Mouse (Mus musculus) limb, embryonic 14.5 days (tissue): ENCODE results near the gene Six2. TPM values are rescaled to one million over a fixed set of nuclear protein-coding genes. Genes with fewer than 3 reads are reported as not detected.

Experiments used
- ATAC-seq: fragments of 200-750 bp; cut with Nextera tagmentation; 2 replicates; pipeline ENCODE4 v1.8.0; 2017; ENCODE audit warnings: low read depth, moderate number of reproducible peaks, moderate TSS enrichment; ENCODE audit not compliant: low FRiP score
- DNase-seq: peaks from one replicate; pipeline ENCODE4 v3.0.0-alpha.2; 2015; ENCODE audit warnings: low spot score
- H3K27ac ChIP-seq: fragments of 300-500 bp; sonication (generic); replicated peaks from 2 replicates; pipeline ENCODE4 v1.5.1; 2014; ENCODE audit warnings: low read depth, mild to moderate bottlenecking, low read length, moderate library complexity, mixed read lengths
- H3K27me3 ChIP-seq: fragments of 300-500 bp; sonication (generic); 2 replicates; pipeline ENCODE4 v1.6.1; 2014; ENCODE audit warnings: low read length, mixed read lengths; ENCODE audit not compliant: control insufficient read depth, insufficient read depth
- H3K36me3 ChIP-seq: fragments of 300-500 bp; sonication (generic); 2 replicates; pipeline ENCODE4 v1.6.1; 2014; ENCODE audit warnings: mild to moderate bottlenecking, low read length, moderate library complexity, mixed read lengths; ENCODE audit not compliant: control insufficient read depth, insufficient read depth
- H3K4me1 ChIP-seq: fragments of 300-500 bp; sonication (generic); 2 replicates; pipeline ENCODE4 v1.6.1; 2014; ENCODE audit warnings: antibody characterized with exemption, low read length, mixed read lengths; ENCODE audit not compliant: control insufficient read depth, insufficient read depth
- H3K4me2 ChIP-seq: fragments of 300-500 bp; sonication (generic); replicated peaks from 2 replicates; pipeline ENCODE4 v1.6.1; 2014; ENCODE audit warnings: low read depth, mild to moderate bottlenecking, low read length, moderate library complexity; ENCODE audit not compliant: severe bottlenecking
- H3K4me3 ChIP-seq: fragments of 300-500 bp; sonication (generic); replicated peaks from 2 replicates; pipeline ENCODE4 v1.5.1; 2014; ENCODE audit warnings: low read length
- H3K9ac ChIP-seq: fragments of 300-500 bp; sonication (generic); 2 replicates; pipeline ENCODE4 v1.6.1; 2014; ENCODE audit warnings: mild to moderate bottlenecking, low read depth, low read length, moderate library complexity; ENCODE audit not compliant: severe bottlenecking
- H3K9me3 ChIP-seq: fragments of 300-500 bp; sonication (generic); 2 replicates; pipeline ENCODE4 v1.6.1; 2016; ENCODE audit warnings: low read length; ENCODE audit not compliant: control insufficient read depth
- POLR2A ChIP-seq: fragments of 200-500 bp; IDR thresholded peaks from 2 replicates; pipeline ENCODE4 v1.8.0; 2012; ENCODE audit warnings: inconsistent platforms, mild to moderate bottlenecking, moderate library complexity, borderline replicate concordance; ENCODE audit not compliant: insufficient read depth, insufficient read length; ENCODE audit errors: extremely low read depth
- WGBS: fragments of 180-500 bp; shearing (Covaris S2); extraction: QIAGEN DNeasy Blood & Tissue Kit; methylation state at CpG from one replicate; pipeline ENCODE4 v1.1.7; 2014; 5-methylcytosine and 5-hydroxymethylcytosine counted together
- polyA plus RNA-seq, 2 experiments: library from polyadenylated mRNA; depleted of rRNA in 1 of 2; stranded (reverse) in 1 of 2; unstranded in 1 of 2; fragments of >200 nt; fragmentation: Nextera tagmentation in 1 of 2; extraction: Ambion mirVana in 1 of 2; gene quantifications; 2 replicates each; pipeline versions ENCODE4 v1.2.1 to v1.2.3; 2012 to 2014

Gene Six2
- polyA plus RNA-seq (2012; rRNA removed) (30.0 and 47.7 TPM in 2 replicates), polyA plus RNA-seq (2014; fragmentation: Nextera tagmentation; extraction: Ambion mirVana) (7.7 and 14.6 TPM in 2 replicates)

GRCm38 (mm10) chr17:85688236-85688910, at the start of gene Six2:
Gene Six2, minus strand, starts transcription at chr17:85688274.
- peak within 1 kb of the TSS; percentile 67 for H3K4me2 ChIP-seq
- H3K4me3 ChIP-seq, result peak within 1 kb of the TSS; percentile 54
- no peaks in the 10 kb centered on the region for H3K36me3 ChIP-seq
- DNase-seq (peak; percentile 93), ATAC-seq (peak; percentile 91)
- under 1% methylated on average over 54 of the region's 55 CpGs for WGBS
- peak within 1 kb of the TSS; percentile 80 for H3K27ac ChIP-seq
- peak within 1 kb of the TSS; percentile 72 for H3K9ac ChIP-seq
- TF ChIP-seq POLR2A, result 0 out of 2 replicates have a peak, but pooled peaks have one; percentile 34
- H3K9me3 ChIP-seq, result no peaks in the 10 kb centered on the region
- peaks cover 17% of the 10 kb centered on the region; the same call in 1 of the 2 replicates for H3K4me1 ChIP-seq
- peaks cover 85% of the 10 kb centered on the region for H3K27me3 ChIP-seq

- Histone ChIP-seq H3K4me3 (no peak overlapping the region), H3K27ac (no peak overlapping the region), H3K4me1 (peaks cover 9% of the 10 kb centered on the region), H3K9me3 (no peaks in the 10 kb centered on the region), H3K36me3 (no peaks in the 10 kb centered on the region), H3K27me3 (no peaks in the 10 kb centered on the region), H3K9ac (no peak overlapping the region), H3K4me2 (no peak overlapping the region)
- WGBS, result 17% methylated on average over 14 of the region's 19 CpGs
- DNase-seq (peak; percentile 15), ATAC-seq (no peak)
- TF ChIP-seq POLR2A, result no peak
These were observed 49.2 kb upstream of the Six2 start for GRCm38 (mm10) chr17:85737090-85737780.

- Histone ChIP-seq H3K9ac (no peak overlapping the region), H3K4me3 (no peak overlapping the region), H3K36me3 (no peaks in the 10 kb centered on the region), H3K4me1 (no peaks in the 10 kb centered on the region), H3K4me2 (no peak overlapping the region), H3K27ac (no peak overlapping the region), H3K27me3 (no peaks in the 10 kb centered on the region), H3K9me3 (no peaks in the 10 kb centered on the region)
- TF ChIP-seq POLR2A, result no peak
- 79% methylated on average over 5 of the region's 5 CpGs for WGBS
- no peak for DNase-seq
- no peak for ATAC-seq
These were observed 43.3 kb upstream of the Six2 start for GRCm38 (mm10) chr17:85731329-85731728.

GRCm38 (mm10) chr17:85730231-85731015, 42.3 kb upstream of the Six2 start:
- no peak overlapping the region for H3K4me3 ChIP-seq

GRCm38 (mm10) chr17:85728071-85728718, 40.1 kb upstream of the Six2 start:
- no peak for ATAC-seq
- Histone ChIP-seq H3K4me3 (no peak overlapping the region), H3K9me3 (no peaks in the 10 kb centered on the region), H3K4me2 (no peak overlapping the region), H3K4me1 (no peaks in the 10 kb centered on the region), H3K36me3 (no peaks in the 10 kb centered on the region), H3K27me3 (no peaks in the 10 kb centered on the region), H3K27ac (no peak overlapping the region), H3K9ac (no peak overlapping the region)
- DNase-seq, result no peak
- TF ChIP-seq POLR2A, result no peak
- 89% methylated on average over 5 of the region's 5 CpGs for WGBS

More at GRCm38 (mm10) chr17:85730231-85731015, 42.3 kb upstream of the Six2 start:
- H3K27ac ChIP-seq, result no peak overlapping the region
- 84% methylated on average over 12 of the region's 12 CpGs for WGBS
- H3K4me1 ChIP-seq, result no peaks in the 10 kb centered on the region
- no peak for DNase-seq
- H3K4me2 ChIP-seq, result no peak overlapping the region
- no peaks in the 10 kb centered on the region for H3K27me3 ChIP-seq
- no peak for ATAC-seq
- H3K36me3 ChIP-seq, result no peaks in the 10 kb centered on the region
- no peaks in the 10 kb centered on the region for H3K9me3 ChIP-seq
- no peak for TF ChIP-seq POLR2A
- no peak overlapping the region for H3K9ac ChIP-seq
